Comparison of ENCODE assay signal across 8 mouse cellular contexts in the genomic region with DNA sequence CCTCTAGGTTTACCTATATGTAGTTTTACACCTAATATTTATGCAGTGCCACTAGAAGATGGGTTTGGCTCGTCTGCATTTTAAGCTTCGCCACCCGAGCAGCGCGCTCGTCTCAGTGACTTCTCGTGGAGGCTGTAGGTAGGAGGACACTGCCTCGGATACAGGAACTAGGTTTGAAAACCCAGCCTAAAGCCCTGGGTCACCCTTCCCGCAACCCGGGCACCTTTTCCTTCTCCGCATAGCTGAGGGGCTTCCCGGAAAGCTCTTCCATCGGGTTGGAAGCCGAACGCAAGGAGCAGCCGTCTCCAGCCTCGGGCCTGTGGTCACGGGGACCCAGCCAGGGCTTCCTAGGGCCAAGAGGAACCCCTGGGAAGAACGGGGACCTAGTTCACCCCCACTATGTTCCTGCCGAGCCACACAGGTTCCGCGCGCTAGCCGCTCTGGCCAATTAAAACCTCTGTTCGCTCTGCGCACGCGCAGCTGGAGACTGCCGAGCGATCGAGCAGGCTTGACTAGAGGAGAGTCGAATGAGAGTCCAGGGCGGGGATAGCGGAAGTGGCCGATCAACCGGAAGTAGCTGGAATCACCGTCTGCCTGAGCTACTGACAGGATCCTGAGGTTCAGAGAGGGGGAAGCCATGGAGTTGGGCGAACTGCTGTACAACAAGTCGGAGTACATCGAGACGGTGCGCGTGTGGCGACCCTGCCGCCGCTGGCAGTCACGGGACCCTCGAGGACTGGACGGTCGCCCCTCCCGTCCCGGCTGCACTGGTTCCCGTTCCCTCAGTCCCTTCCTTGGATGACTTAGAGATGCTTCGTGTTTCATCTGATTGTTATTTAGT. TPM values are rescaled to one million over a fixed set of nuclear protein-coding genes. Genes with fewer than 3 reads are reported as not detected.
DNase-seq lines count a peak whose midpoint lies in the region; ATAC-seq lines count a peak whose summit lies in the region.

A gene (minus strand): TSS at position 489 of the 841 bp plus-strand sequence.
A gene (plus strand): TSS at position 545 of the 841 bp plus-strand sequence.

- H3K4me3 ChIP-seq in hindbrain, embryonic 12.5 days = peak within 1 kb of the TSS; percentile 81

- peak; percentile 97 for DNase-seq in NIH3T3 (ENCODE audit: low read depth)
- peak; percentile 97 to 98 for DNase-seq in cerebellum, postnatal 10 days
- DNase-seq in frontal cortex, postnatal 10 days (ENCODE audit: low spot score in 2 of 2) = peak; percentile 95 to 98
- DNase-seq in layer of hippocampus, postnatal 14 days (ENCODE audit: low spot score in 2 of 2) = peak; percentile 98 to 99
- peak; percentile 97 for DNase-seq in lung, postnatal 14 days
- peak; percentile 94 for DNase-seq in retina, adult 2 months (ENCODE audit: low read depth, low spot score)
- DNase-seq in thymus, postnatal 36 days = peak; percentile 98 to 99

- under 1% methylated on average over 54 of the region's 54 CpGs for WGBS in hindbrain, embryonic 12.5 days

- H3K27me3 ChIP-seq in hindbrain, embryonic 12.5 days = no peaks in the 10 kb centered on the region

- ATAC-seq in hindbrain, embryonic 12.5 days (ENCODE audit: low FRiP score) = peak; percentile 96

- peaks cover 9% of the 10 kb centered on the region for H3K4me1 ChIP-seq in hindbrain, embryonic 12.5 days

- H3K4me2 ChIP-seq in hindbrain, embryonic 12.5 days (replicated peaks) = peak within 1 kb of the TSS; percentile 75

- H3K9ac ChIP-seq in hindbrain, embryonic 12.5 days = peak within 1 kb of the TSS; percentile 82

- peaks cover 36% of the 10 kb centered on the region for H3K36me3 ChIP-seq in hindbrain, embryonic 12.5 days

- peak within 1 kb of the TSS; percentile 42; the same call in 1 of the 2 replicates for H3K27ac ChIP-seq in hindbrain, embryonic 12.5 days

- no peaks in the 10 kb centered on the region for H3K9me3 ChIP-seq in hindbrain, embryonic 12.5 days (replicated peaks)

RNA-seq across cellular contexts. Expression of the first gene that starts in this region (rescaled TPM):
- polyA plus RNA-seq in hindbrain, embryonic 12.5 days (2016; fragmentation: Nextera tagmentation; extraction: Ambion mirVana) = 13.3 and 13.5 TPM in 2 replicates
- 1 to 10 TPM; 1.7 to 2.3 TPM for total RNA-seq in layer of hippocampus, postnatal 14 days (2021)

RNA-seq across cellular contexts. Expression of the second gene that starts in this region (rescaled TPM):
- 124 and 135 TPM in 2 replicates for polyA plus RNA-seq in hindbrain, embryonic 12.5 days (2016; fragmentation: Nextera tagmentation; extraction: Ambion mirVana)
- total RNA-seq in layer of hippocampus, postnatal 14 days (2021) = 100 to 1,000 TPM; 101 to 110 TPM

Comparison
In these comparisons a context has a peak if more than half of its experiments do, and no peak if none do; other contexts are left out.
1. Peak in every context shown above with its lines: DNase-seq, ATAC-seq, H3K4me3 ChIP-seq and H3K27ac ChIP-seq.